ENCODE assay signal across 11 mouse cellular contexts in genomic region chr10:111183634-111184270, GRCm38 (mm10). TPM values are rescaled to one million over a fixed set of nuclear protein-coding genes. Genes with fewer than 3 reads are reported as not detected.
DNase-seq lines count a peak whose midpoint lies in the region; ATAC-seq and TF ChIP-seq lines count a peak whose summit lies in the region.
"Had no signal": no experiment of that assay in that cellular context is flagged by ENCODE, and none has a peak within 500 bp of the region (broad histone marks: within the 10 kb centered on the region; RNA-seq: fewer than 3 reads in every experiment).

No protein-coding gene starts in this region.

- intact Hi-C loops in gastrocnemius, adult 2 months (cut with DNase I) = no loop called here

- no peaks in the 10 kb centered on the region for H3K9me3 ChIP-seq in limb, embryonic 12.5 days
- H3K9me3 ChIP-seq in limb, embryonic 10.5 days (replicated peaks) = no peaks in the 10 kb centered on the region
- H3K9me3 ChIP-seq in heart, postnatal 0 days (replicated peaks; ENCODE audit: control insufficient read depth, low read length) = no peaks in the 10 kb centered on the region
- no peaks in the 10 kb centered on the region for H3K9me3 ChIP-seq in intestine, embryonic 15.5 days
- H3K9me3 ChIP-seq in midbrain, embryonic 11.5 days (ENCODE audit: control insufficient read depth, low read length) = no peaks in the 10 kb centered on the region

- 74% methylated on average over 7 of the region's 7 CpGs for WGBS in limb, embryonic 12.5 days
- 93% methylated on average over 7 of the region's 7 CpGs for whole genome bisulfite sequencing in limb, embryonic 10.5 days
- WGBS in heart, postnatal 0 days = 28% methylated on average over 7 of the region's 7 CpGs
- WGBS in intestine, embryonic 15.5 days = 80% methylated on average over 7 of the region's 7 CpGs
- 82% methylated on average over 7 of the region's 7 CpGs for WGBS in midbrain, embryonic 11.5 days

- ATAC-seq in limb, embryonic 12.5 days (ENCODE audit: insufficient number of reproducible peaks, insufficient read depth, low FRiP score, low TSS enrichment, low read depth) = no peak
- peak; percentile 62 for ATAC-seq in heart, postnatal 0 days (ENCODE audit: insufficient read depth, low read depth)
- no peak for ATAC-seq in intestine, embryonic 15.5 days
- ATAC-seq in midbrain, embryonic 11.5 days (ENCODE audit: low FRiP score) = no peak
- ATAC-seq: liver, postnatal 0 days had no signal

- H3K9ac ChIP-seq in limb, embryonic 12.5 days (replicated peaks) = no peak overlapping the region
- no peak overlapping the region for H3K9ac ChIP-seq in heart, postnatal 0 days (replicated peaks; ENCODE audit: low read depth, low read length)
- H3K9ac ChIP-seq in intestine, embryonic 15.5 days = no peak overlapping the region
- H3K9ac ChIP-seq in midbrain, embryonic 11.5 days (ENCODE audit: low read length) = no peak overlapping the region
- H3K9ac ChIP-seq: hindbrain, embryonic 14.5 days; liver, postnatal 0 days had no signal

- no peak overlapping the region for H3K27ac ChIP-seq in gastrocnemius, adult 2 months
- H3K27ac ChIP-seq in limb, embryonic 12.5 days = 0 out of 2 replicates have a peak overlapping the region, but pooled peaks have one; percentile 51
- no peak overlapping the region for H3K27ac ChIP-seq in limb, embryonic 10.5 days
- H3K27ac ChIP-seq in heart, postnatal 0 days (ENCODE audit: low read depth) = peak overlapping the region; percentile 82
- H3K27ac ChIP-seq in intestine, embryonic 15.5 days = no peak overlapping the region
- no peak overlapping the region for H3K27ac ChIP-seq in midbrain, embryonic 11.5 days (ENCODE audit: low read depth, low read length)
- H3K27ac ChIP-seq: hindbrain, embryonic 14.5 days had no signal

- H3K27me3 ChIP-seq in limb, embryonic 12.5 days = no peaks in the 10 kb centered on the region
- no peaks in the 10 kb centered on the region for H3K27me3 ChIP-seq in limb, embryonic 10.5 days (ENCODE audit: low read depth, poor library complexity, severe bottlenecking)
- H3K27me3 ChIP-seq in heart, postnatal 0 days (ENCODE audit: control insufficient read depth, insufficient read depth, low read length) = no peaks in the 10 kb centered on the region
- no peaks in the 10 kb centered on the region for H3K27me3 ChIP-seq in intestine, embryonic 15.5 days (replicated peaks)
- no peaks in the 10 kb centered on the region for H3K27me3 ChIP-seq in midbrain, embryonic 11.5 days (ENCODE audit: control insufficient read depth, insufficient read depth, low read length)

- H3K4me2 ChIP-seq in limb, embryonic 12.5 days = no peak overlapping the region
- H3K4me2 ChIP-seq in heart, postnatal 0 days (ENCODE audit: low read depth, low read length) = peak overlapping the region; percentile 27
- H3K4me2 ChIP-seq in intestine, embryonic 15.5 days (replicated peaks) = no peak overlapping the region
- no peak overlapping the region for H3K4me2 ChIP-seq in midbrain, embryonic 11.5 days
- H3K4me2 ChIP-seq: hindbrain, embryonic 14.5 days had no signal

- H3K4me3 ChIP-seq in gastrocnemius, adult 2 months = no peak overlapping the region
- H3K4me3 ChIP-seq in limb, embryonic 12.5 days (replicated peaks) = no peak overlapping the region
- no peak overlapping the region for H3K4me3 ChIP-seq in limb, embryonic 10.5 days
- H3K4me3 ChIP-seq in heart, postnatal 0 days (ENCODE audit: low read depth, low read length) = no peak overlapping the region
- H3K4me3 ChIP-seq in intestine, embryonic 15.5 days (replicated peaks) = no peak overlapping the region
- no peak overlapping the region for H3K4me3 ChIP-seq in midbrain, embryonic 11.5 days (ENCODE audit: low read depth, low read length)

- no peak; the same call in 1 of the 2 replicates for TF ChIP-seq EP300 in heart, postnatal 0 days (IDR thresholded peaks at IDR 0.05; ENCODE audit: low read depth)

- DNase-seq in gastrocnemius, adult 2 months = peak; percentile 44
- DNase-seq in gastrocnemius, postnatal 4 days (ENCODE audit: low spot score in 2 of 2) = no peak
- no peak for DNase-seq in limb, embryonic 10.5 days (ENCODE audit: low spot score)
- peak; percentile 34 for DNase-seq in cerebellum, adult 8-10 months
- DNase-seq in heart, postnatal 0 days (ENCODE audit: low spot score) = peak; percentile 53
- DNase-seq in midbrain, embryonic 11.5 days (ENCODE audit: low spot score, missing footprints) = no peak
- DNase-seq: layer of hippocampus, postnatal 36 days; liver, postnatal 0 days had no signal

- H3K36me3 ChIP-seq in limb, embryonic 12.5 days = no peaks in the 10 kb centered on the region
- H3K36me3 ChIP-seq in limb, embryonic 10.5 days = no peaks in the 10 kb centered on the region
- no peaks in the 10 kb centered on the region for H3K36me3 ChIP-seq in heart, postnatal 0 days (replicated peaks; ENCODE audit: control insufficient read depth, insufficient read depth, low read length)
- no peaks in the 10 kb centered on the region for H3K36me3 ChIP-seq in intestine, embryonic 15.5 days
- H3K36me3 ChIP-seq in midbrain, embryonic 11.5 days (ENCODE audit: control insufficient read depth, insufficient read depth, low read length) = no peaks in the 10 kb centered on the region

- no peak for TF ChIP-seq CTCF in gastrocnemius, adult 2 months (IDR thresholded peaks at IDR 0.05)
- no peak for TF ChIP-seq CTCF in heart, postnatal 0 days (IDR thresholded peaks at IDR 0.05; ENCODE audit: low read depth)

- peaks cover 31% of the 10 kb centered on the region for H3K4me1 ChIP-seq in limb, embryonic 12.5 days (replicated peaks)
- H3K4me1 ChIP-seq in limb, embryonic 10.5 days = peaks cover 15% of the 10 kb centered on the region; the same call in 1 of the 2 replicates
- peaks cover 63% of the 10 kb centered on the region for H3K4me1 ChIP-seq in heart, postnatal 0 days (ENCODE audit: control insufficient read depth, insufficient read depth)
- H3K4me1 ChIP-seq in intestine, embryonic 15.5 days (replicated peaks) = no peaks in the 10 kb centered on the region
- peaks cover 5% of the 10 kb centered on the region for H3K4me1 ChIP-seq in midbrain, embryonic 11.5 days (ENCODE audit: control insufficient read depth, insufficient read depth, low read length)

RNA-seq across cellular contexts. Expression of gene Osbpl8, which starts 19.2 kb away (rescaled TPM):
- 10 to 100 TPM; 13.6 to 15.6 TPM for total RNA-seq in gastrocnemius, adult 2 months (2021)
- 10 to 100 TPM; 22.5 to 24.8 TPM for total RNA-seq in gastrocnemius, postnatal 4 days (2021)
- polyA plus RNA-seq in limb, embryonic 12.5 days (2016; fragmentation: Nextera tagmentation; extraction: Ambion mirVana) = 13.5 and 14.2 TPM in 2 replicates
- 6.9 and 8.9 TPM in 2 replicates for polyA plus RNA-seq in limb, embryonic 10.5 days (2016; fragmentation: Nextera tagmentation; extraction: Ambion mirVana)
- 110 and 114 TPM in 2 replicates for total RNA-seq in heart, postnatal 0 days (2014; rRNA removed; ENCODE audit: low replicate concordance)
- 26.3 and 30.8 TPM in 2 replicates for polyA plus RNA-seq in heart, postnatal 0 days (2015; fragmentation: Nextera tagmentation; extraction: Ambion mirVana)
- polyA plus RNA-seq in intestine, embryonic 15.5 days (2015; fragmentation: Nextera tagmentation; extraction: Ambion mirVana) = 4.8 and 5.4 TPM in 2 replicates
- 11.9 and 15.0 TPM in 2 replicates for polyA plus RNA-seq in midbrain, embryonic 11.5 days (2014; fragmentation: Nextera tagmentation; extraction: Ambion mirVana)

Comparison
In these comparisons a context has a peak if more than half of its experiments do, and no peak if none do; other contexts are left out.
1. DNase-seq: peak in gastrocnemius, adult 2 months (single experiment), cerebellum, adult 8-10 months (single experiment) and heart, postnatal 0 days (single experiment); none in gastrocnemius, postnatal 4 days (0 of 2), limb, embryonic 10.5 days (single experiment) and midbrain, embryonic 11.5 days (single experiment).
2. H3K27ac ChIP-seq: peak in limb, embryonic 12.5 days (single experiment) and heart, postnatal 0 days (single experiment); none in gastrocnemius, adult 2 months (single experiment), limb, embryonic 10.5 days (single experiment), intestine, embryonic 15.5 days (single experiment) and midbrain, embryonic 11.5 days (single experiment).